Mouse (Mus musculus): Measurements from ENCODE around the gene Nt5c2.

Nt5c2 gene

GRCm38 (mm10) chr19:47014447-47015381, at the start of gene Nt5c2, which contains the start of gene Ina:
Nt5c2 (minus strand) TSS chr19:47015153.
Ina (plus strand) TSS chr19:47014698.
- no peak for DNase-seq (ENCODE audit: extremely low read depth, low read depth)

GRCm38 (mm10) chr19:47057684-47058083, 42.7 kb upstream of the Nt5c2 start:
- DNase-seq (ENCODE audit: extremely low read depth, low read depth) = no peak

- DNase-seq (ENCODE audit: extremely low read depth, low read depth) = no peak
These were observed 38.5 kb upstream of the Nt5c2 start for GRCm38 (mm10) chr19:47053471-47053870.

- no peak for DNase-seq (ENCODE audit: extremely low read depth, low read depth)
These were observed 38.0 kb upstream of the Nt5c2 start for GRCm38 (mm10) chr19:47052927-47053326.

- DNase-seq (ENCODE audit: extremely low read depth, low read depth) = peak; percentile 67
These were observed 35.5 kb upstream of the Nt5c2 start, which contains the start of gene Pcgf6 for GRCm38 (mm10) chr19:47050271-47051032. Pcgf6 (minus strand) TSS chr19:47050906.

GRCm38 (mm10) chr19:47049840-47050239, 34.9 kb upstream of the Nt5c2 start:
- DNase-seq (ENCODE audit: extremely low read depth, low read depth) = no peak

- no peak for DNase-seq (ENCODE audit: extremely low read depth, low read depth)
These were observed 34.1 kb upstream of the Nt5c2 start for GRCm38 (mm10) chr19:47049061-47049460.

- no peak for DNase-seq (ENCODE audit: extremely low read depth, low read depth)
These were observed 32.4 kb upstream of the Nt5c2 start for GRCm38 (mm10) chr19:47047236-47047833.

- no peak for DNase-seq (ENCODE audit: extremely low read depth, low read depth)
These were observed 31.4 kb upstream of the Nt5c2 start for GRCm38 (mm10) chr19:47046343-47046742.

GRCm38 (mm10) chr19:47043608-47044007, 28.7 kb upstream of the Nt5c2 start:
- DNase-seq (ENCODE audit: extremely low read depth, low read depth) = peak; percentile 27

- no peak for DNase-seq (ENCODE audit: extremely low read depth, low read depth)
These were observed 25.9 kb upstream of the Nt5c2 start for GRCm38 (mm10) chr19:47040720-47041473.

GRCm38 (mm10) chr19:47036596-47036995, 21.6 kb upstream of the Nt5c2 start:
- DNase-seq (ENCODE audit: extremely low read depth, low read depth) = no peak

- no peak for DNase-seq (ENCODE audit: extremely low read depth, low read depth)
These were observed 20.0 kb upstream of the Nt5c2 start for GRCm38 (mm10) chr19:47034916-47035315.

GRCm38 (mm10) chr19:47031770-47032169, 16.8 kb upstream of the Nt5c2 start:
- no peak for DNase-seq (ENCODE audit: extremely low read depth, low read depth)

GRCm38 (mm10) chr19:47029796-47030195, 14.8 kb upstream of the Nt5c2 start:
- DNase-seq (ENCODE audit: extremely low read depth, low read depth) = no peak

- no peak for DNase-seq (ENCODE audit: extremely low read depth, low read depth)
These were observed 11.6 kb upstream of the Nt5c2 start for GRCm38 (mm10) chr19:47026513-47026912.

GRCm38 (mm10) chr19:47024954-47025353, 10.0 kb upstream of the Nt5c2 start:
- DNase-seq (ENCODE audit: extremely low read depth, low read depth) = no peak

GRCm38 (mm10) chr19:47023546-47023945, 8.6 kb upstream of the Nt5c2 start:
- DNase-seq (ENCODE audit: extremely low read depth, low read depth) = no peak

- DNase-seq (ENCODE audit: extremely low read depth, low read depth) = peak; percentile 30
These were observed 7.8 kb upstream of the Nt5c2 start for GRCm38 (mm10) chr19:47022709-47023108.

GRCm38 (mm10) chr19:47019326-47019725, 4.4 kb upstream of the Nt5c2 start:
- no peak for DNase-seq (ENCODE audit: extremely low read depth, low read depth)

GRCm38 (mm10) chr19:47018330-47018729, 3.4 kb upstream of the Nt5c2 start:
- no peak for DNase-seq (ENCODE audit: extremely low read depth, low read depth)
